Mouse (Mus musculus) cerebellum, adult (tissue): ENCODE measurements around the gene Mcur1.
A peak's percentile ranks its signal among the peaks of the same experiment; 100 is the strongest.

ENCODE experiments used
- ATAC-seq: cut with Nextera tagmentation; 2 replicates; pipeline ENCODE4 v1.9.2; 2017; ENCODE audit warnings: mild to moderate bottlenecking, moderate library complexity, mixed read lengths; ENCODE audit not compliant: insufficient number of reproducible peaks, low FRiP score, low TSS enrichment

The Mcur1 gene

DNA sequence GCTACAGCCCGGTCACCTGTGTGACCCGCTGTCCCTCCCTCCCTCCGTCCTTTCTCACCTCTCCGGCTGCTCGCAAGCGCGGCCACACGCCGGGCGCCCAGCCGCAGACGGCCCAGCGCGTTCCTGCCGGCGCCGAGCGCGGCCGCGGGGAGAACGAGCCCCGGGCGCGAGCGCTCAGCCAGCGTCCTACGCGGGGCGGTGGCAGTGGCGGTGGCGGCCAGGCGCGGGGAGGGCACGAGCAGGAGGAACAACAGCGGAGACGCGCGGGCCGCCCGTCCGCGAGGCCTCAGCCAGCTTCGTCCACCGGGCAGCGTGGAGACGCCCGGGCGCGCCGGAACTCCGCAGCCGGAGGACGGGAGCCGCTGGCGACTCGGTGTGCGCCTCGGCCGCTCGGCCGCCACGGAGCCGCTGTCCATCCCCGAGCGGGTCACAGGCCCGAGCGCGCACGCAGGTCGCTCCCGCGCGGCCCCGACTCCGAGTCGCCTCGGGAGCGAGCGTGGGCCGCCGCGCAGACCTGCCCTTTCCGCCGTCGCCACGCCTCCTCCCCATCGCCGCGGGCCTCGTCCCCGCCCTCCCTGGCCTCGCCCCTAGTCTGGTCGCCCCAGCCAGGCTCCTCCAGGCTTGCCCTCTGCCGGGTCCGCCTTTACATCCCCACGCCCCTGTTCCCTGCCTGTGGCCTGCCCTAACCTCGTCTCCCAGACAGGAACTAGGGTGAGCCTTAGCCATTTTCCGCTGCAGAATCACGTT lies at the start of gene Mcur1:
TSS of gene Mcur1 (minus strand) at position 481 of the 747 bp plus-strand sequence.
- peak; percentile 87 for ATAC-seq

DNA sequence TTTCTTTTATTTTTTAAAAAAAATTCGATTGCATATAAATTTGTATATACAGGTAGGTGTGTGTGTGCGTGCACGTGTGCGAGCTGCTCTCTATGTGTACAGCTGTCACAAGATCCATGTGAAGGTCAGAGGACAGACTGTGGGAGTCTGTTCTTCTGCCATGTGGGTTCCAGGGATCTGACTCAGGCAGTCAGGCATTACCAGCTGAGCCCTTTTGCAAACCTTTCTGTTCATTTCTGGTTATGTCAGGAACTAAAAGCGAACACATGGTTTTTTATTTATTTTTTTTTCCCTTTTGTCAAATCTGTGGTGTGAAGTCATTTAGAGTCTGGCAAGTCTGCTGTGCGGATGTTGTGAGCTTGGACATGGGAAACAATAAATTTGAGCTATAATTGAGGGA lies 48.9 kb upstream of the Mcur1 start:
- ATAC-seq: no peak

DNA sequence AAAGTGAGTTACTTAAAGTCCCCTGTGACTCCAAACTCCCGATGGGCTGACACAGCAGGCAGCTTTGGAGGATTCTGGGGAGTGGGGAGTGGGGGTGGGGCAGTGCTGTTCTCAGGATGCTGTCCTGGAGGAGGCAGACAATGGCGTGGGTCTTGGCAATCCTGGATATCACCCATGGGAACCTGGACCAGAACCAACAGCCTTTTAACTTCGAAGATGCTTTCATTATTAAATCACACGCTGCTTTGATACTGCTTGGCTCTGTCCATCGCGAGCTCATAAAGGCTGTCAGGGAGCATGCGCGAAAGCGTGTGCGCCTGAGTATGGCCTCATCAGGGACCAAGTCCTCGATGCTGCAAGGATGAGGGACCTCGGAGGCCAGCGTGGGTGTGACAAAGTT lies 43.1 kb upstream of the Mcur1 start:
- ATAC-seq: no peak

DNA sequence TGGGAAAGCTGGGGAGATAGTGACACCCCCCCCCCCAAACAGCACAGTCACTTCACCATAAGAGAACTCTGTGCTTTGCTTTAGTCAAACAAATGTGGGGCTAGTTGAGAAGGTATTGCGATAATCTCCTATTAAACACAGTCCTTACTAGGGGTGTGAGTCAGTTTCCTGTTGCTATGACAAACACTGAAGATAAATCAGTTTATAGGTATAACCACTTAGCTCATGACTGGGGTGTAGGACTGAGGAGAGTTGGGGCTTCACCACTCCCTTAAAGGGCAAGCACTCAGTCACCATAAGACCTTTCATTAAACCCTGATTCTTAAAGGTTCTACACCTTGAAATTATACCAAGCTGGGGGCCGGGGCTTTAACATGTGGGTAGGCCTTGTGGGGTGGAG lies 42.4 kb upstream of the Mcur1 start:
- no peak for ATAC-seq

DNA sequence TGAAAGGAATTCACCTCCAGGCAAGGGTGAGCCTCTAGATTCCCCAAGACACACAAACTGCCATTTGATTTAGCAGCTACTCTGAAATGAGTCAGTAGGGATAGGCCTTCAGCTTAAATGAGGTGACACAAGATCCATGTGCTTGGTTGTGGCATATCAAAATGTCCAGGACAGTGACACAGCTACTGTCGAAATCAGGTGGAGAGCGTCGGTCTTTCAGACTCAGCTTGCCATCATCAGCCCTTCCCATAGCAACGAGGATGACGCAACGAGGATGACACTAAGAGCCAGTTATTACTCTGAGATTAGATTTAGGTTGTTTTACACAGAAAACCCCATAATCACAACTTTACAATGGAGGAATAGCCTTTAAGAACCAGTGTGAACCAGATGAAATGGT lies 41.0 kb upstream of the Mcur1 start:
- no peak for ATAC-seq

DNA sequence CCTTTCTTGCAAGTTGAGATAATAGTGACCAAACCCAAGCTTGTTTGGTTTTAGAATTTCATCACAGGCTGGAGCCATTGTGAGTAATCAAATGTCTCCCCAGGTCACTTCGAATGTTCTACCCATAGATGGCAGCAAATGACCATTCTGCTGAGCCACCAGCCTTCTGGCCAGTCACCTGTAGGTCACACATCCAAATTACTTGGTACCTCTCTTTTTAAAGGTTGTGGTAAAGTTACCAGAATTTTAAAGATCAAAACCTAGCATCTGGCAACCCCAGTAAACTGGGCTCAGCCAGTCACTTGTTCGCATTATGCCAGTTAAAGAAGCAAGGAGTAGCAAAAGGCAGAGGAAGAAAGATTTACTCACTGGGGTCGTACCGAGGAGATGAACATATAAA lies 35.9 kb upstream of the Mcur1 start:
- peak; percentile 72; the same call in 1 of the 2 replicates for ATAC-seq

DNA sequence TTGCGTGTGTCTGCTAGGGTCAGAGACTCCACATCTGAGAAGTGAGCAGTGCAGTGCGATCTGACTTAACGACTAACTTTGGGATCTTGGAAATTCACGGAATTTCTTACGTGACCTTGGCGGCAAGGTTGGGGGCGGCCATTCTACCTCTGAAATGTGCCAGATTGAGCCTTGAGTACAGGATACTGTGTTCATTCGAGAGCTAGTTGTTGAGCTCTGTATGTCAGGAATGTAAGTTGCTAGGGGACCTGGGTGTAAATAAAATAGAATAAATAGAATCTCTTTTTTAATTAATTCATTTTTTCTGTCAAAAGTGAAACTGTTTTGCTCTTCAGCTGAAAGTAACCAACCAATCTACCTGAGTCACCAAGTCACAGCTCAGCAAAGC lies 32.7 kb upstream of the Mcur1 start:
- no peak for ATAC-seq

DNA sequence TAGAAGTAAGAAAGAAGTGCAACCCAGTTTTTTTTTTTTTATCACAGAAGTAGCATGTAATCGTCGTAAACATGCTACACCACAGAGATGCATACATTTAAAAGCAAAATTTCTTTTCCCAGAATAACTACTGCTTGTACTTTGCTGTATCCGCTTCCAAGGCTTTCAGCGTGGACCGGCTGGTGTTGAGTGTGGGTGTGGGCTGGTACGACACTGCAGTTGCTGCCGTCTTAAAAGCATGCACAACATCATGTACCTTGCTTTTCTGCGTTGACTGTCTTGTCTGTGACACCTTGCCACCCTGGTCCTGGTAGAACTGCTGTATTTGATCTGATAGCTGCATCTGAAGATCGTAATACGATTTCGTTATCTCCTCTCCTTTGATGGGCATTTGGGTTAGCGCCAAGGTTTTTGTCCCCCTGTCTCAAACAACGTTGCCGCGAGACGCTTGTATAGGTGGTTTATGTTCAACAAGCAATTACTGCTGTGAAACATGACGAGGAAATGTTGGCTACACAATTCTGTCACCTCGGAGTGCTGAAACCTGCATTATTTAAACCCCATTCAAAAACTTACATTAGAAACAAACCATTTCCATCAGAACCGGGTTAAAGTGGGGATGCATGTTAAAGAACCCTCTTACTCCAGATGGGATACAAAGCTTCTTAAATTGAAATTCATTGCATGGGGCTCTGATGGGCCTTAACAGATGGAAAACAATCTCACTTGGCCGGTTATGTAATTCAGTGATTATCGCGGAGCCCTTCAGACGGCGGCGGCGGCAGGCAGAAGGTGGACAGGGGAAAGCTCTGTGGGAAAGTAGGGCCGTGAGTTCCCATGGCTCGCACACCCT lies 32.1 kb upstream of the Mcur1 start:
- no peak for ATAC-seq

DNA sequence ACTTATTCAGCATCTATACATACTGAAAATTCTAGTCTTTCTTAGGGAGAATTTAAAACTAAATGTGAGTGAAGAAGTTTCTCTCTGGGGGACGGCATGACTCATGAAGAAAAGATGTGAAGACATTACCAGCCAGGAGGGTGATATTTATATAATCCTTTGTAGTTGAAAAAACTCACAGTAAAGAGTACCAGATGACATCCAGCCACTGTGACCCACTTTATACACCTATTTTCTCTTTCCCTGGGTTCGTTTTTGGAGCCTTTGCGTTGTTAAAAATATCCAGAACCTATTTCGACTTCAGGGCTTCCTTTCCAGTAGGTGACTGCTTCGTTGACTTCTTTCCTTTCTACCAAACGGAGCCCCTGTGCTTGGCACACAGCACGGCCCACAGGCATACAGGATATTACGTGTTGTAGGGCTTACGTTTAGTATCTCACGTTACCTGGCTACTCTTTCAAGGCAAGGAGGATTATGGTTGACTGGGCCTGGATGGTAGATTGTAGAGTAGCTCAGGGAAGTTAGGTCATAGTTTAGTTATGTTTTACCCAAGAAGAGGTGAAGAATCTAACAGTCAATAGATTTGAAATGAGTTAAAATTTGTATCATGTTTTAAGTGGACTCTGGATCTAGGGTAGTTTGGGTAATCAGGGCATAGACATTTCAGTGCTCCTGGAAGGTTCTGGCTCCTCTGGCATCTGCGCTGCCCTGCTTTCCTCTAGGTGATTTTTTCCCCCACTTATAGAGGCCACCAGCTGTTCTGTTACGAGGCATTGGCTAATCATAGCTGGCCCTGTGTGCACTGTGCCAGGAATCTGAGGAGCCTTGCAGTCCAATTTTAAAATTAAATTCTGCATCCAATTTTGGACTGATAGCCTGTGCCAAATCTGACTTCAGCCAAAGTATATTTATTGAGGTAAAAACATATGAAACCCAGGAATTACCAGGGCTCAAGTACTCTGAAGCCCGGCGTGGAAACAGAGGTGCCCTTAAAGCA lies 28.2 kb upstream of the Mcur1 start:
- peak; percentile 86 for ATAC-seq

DNA sequence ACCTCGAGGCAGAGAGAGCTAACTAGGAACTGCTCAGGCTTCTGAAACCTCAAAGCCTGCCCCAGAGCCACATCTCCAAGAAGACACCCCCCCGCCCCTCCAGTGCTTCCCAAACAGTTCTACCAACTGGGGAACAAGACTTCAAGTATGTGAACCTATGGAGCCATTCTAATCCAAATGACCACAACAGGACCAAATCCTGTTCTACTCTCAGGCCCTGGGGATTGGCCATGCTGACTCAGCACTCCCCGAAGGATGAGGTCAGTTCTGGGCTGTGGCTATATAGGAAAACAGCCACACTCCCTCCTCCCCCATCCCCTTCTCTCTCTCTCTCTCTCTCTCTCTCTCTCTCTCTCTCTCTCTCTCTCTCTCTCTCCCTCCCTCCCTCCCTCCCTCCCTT lies 27.0 kb upstream of the Mcur1 start:
- no peak for ATAC-seq

DNA sequence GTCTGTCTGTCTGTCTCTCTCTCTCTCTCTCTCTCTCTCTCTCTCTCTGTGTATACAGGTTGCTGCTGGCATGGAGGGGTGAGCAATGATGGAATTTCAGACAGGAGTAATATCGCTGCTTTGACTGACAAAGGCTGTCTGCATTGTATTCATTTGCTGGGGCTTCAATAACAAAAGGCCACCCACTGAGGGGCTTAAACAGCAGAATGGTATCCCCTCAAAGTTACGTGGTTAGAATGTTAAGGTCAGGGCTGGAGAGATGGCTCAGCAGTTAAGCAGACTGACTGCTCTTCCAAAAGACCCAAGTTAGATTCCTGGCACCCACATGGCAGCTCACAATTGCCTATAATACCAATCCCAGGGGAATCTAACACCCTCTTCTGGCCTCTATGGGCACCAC lies 25.3 kb upstream of the Mcur1 start:
- ATAC-seq: no peak

DNA sequence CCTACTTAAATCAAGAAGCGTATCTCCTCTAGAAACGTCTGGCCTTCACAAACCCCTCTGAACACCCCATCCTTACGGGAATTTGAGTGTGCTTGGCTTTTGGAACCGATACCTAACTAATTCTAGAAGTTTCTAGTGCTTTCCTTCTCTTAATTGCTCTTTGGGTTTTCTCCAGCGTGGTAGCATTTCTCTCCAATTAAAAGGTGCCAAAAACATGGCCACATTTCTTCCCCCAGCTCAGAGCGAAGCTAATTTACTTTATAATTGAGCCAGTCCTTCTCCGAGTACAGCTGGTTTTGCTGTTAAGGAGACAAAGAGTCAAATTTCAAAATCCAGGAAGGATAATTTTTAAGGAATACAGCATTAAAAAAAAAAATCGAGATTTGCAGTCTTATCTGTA lies 23.5 kb upstream of the Mcur1 start:
- ATAC-seq: no peak

DNA sequence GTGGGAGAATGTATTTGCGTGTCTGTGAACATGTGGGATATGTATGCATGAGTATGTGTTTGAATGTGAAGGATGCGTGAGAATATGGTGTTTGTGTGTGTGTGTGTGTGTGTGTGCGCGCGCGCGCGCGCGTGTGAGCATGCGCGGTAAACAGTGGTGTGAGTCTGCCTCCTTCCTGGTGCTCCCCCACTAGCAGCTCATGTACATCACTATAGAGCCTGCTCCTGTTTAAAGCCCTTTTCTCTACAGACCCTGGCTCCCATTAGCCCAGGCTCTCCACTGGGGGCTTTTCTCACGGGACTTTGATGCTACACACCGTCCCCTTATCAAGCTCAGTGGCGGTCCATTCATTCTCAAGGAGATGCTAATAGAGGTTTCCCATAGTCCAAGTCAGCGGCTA lies 23.0 kb upstream of the Mcur1 start:
- no peak for ATAC-seq

DNA sequence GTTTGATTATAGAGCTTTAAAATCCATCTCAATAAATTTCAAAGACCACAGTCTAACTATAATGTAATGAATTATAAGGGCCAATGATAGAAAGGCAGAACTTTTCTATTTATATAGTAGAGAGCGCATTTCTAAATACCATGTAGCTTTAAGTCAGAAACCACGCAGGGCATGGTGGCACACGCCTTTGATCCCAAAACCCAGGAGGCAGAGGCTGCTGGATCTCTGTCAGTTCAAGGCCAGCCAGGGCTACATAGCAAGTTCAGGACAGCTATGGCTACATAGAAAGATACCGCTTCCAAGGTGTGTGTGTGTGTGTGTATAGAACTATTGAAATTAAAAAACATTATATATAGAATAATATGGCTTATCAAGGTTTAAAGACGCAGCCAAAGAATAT lies 20.7 kb upstream of the Mcur1 start:
- ATAC-seq: no peak

DNA sequence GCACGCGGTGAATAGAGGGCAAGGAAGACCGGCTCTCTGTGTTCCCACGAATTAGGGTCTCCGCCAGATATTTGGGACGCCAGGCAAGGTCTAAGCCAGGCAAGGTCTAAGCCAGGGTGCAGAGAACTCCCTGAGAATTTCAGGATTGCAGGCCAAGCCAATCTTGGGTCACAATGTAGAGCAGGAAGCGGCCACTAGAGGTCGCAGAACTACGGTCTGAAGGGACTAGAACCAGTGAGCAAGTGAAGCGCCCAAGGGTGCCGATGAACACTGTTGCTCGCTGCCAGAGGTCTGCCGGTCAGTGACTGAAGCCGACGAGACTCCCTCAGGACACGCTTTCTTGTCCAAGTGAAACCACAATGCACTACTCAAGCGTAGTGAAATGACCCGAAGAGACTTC lies 19.7 kb upstream of the Mcur1 start:
- ATAC-seq: peak; percentile 50; the same call in 1 of the 2 replicates

DNA sequence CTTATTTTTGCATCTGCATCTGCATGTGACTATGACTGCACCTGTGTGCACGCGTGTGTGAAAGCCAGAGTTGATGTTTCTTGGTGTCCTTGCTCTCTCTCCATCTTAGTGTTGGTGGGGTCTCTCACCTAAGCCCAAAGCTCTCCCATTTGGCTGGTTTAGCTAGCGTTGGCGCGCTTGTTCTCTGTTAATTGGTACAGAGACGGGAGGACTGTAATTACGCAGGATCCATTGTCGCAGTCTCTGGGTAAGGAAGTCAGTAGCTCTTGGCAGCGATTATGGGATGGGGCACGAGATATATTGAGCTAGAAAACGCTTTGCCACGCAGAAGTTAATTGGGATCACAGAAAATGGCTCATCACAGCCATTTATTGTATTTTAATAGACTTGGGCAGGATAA lies 17.8 kb upstream of the Mcur1 start:
- ATAC-seq: no peak

DNA sequence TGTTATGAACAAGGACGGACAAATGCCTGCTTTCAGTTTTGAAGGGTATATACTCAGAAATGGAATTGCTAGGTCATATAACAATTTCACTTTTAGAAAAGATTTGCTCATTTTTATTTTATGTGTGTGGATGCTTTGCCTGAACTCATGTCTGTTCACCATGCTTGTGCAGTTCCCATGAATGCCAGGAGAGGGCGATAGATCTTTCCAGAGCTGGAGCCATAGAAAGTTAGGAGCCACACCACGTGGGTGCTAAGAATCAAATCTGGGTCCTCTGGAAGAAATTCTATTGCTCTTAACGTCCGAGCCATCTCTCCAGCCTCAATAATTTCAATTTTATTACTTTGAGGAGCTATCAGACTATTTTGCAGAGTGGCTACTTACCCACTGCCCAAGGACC lies 17.3 kb upstream of the Mcur1 start:
- ATAC-seq: no peak

DNA sequence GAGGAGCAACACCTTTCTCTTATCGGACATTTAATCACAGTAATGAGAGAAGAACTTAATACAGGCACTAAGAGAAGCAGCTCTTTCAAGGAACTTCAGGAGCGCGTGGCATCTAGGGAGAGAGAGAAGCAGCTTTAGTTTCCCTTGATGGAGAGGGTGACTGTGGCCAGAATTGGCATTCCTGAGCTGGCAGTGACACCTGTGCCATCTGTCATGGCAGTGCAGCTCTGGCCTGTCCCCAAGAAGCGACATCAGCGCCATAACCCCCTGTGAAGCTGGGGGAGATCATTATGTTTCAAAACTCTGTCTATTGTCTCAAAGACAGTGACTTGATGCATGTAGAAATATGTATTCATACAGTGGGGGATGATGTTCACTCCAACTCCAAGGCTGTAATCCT lies 15.4 kb upstream of the Mcur1 start:
- peak; percentile 84 for ATAC-seq

DNA sequence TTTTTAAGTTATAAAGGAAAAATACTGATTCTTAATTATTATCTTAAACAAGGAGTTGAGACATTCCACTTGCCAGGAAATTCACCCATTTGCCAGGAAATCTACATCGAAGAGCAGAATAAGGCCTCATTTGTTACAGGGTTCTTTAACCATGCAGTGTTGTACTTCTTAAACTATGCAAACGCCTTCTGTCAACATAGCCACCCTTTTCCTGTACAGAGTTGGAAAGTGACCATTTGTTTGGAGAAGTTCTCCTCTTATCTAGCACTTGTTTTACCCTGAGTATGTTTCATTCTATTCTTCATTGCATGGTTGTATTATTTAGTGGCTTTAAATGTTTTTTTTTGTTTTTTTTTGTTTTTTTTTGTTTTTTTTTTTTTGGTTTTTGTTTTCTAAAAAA lies 14.0 kb upstream of the Mcur1 start:
- ATAC-seq: no peak

DNA sequence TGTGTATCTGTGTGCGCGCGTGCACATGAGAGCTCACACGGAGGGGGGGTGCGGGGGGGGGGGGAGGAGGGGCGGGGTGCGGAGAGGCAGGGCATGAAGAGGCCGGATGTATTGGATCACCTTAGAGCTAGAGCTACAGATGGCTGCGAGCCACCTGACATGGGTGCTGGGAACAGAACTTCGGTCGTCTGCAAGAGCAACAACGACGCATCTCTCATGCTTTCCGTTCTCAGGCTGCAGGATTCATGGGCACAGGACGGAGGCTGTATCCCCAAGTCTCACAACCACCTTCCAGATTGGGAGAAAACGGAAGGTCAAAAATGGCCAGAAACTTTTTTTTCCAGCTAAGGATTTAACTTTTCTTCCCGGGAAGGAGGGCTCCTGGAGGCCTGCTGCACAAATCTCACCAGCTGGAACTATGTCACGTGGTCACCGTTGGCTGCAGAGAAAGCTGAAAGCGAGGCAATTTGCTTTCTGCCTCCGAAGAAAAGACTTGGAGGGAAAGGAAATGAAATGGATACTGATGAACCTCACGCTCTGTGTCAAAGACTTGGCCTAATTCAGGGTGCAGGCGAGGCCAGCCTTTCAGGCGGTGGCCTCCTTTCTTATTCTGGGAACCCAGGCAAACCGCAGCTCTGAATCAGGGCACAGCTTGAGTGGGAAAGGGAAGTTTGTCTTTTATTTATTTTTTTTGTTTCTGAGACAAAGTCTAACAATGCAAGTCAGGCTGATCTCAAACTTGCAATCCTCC lies 7.3 kb upstream of the Mcur1 start:
- ATAC-seq: no peak
